In the genomic region with DNA sequence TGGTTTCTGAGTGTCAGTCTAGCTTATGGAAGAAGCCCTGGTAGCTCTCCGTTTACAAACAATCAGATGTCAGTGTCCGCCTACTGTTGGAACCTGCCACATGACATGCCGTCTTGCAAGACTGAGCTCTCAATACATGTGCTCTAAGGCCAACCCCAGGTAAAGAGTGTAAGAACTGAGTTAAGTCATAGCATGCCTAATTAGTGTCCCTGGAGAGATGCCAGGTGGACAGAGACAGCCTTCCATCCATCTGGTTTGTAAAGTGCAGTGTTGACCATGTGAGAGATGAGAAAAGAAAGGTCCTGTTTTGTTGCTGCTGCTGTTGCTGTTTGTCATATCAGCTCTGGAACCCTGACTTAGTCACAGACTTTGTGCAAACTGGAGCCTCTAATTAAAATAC, we compare ENCODE assay signal across 14 mouse cellular contexts.
"Had no signal": no experiment of that assay in that cellular context is flagged by ENCODE, and none has a peak within 500 bp of the region (broad histone marks: within the 10 kb centered on the region; RNA-seq: fewer than 3 reads in every experiment).

No protein-coding gene starts in this region.

- ATAC-seq: midbrain, embryonic 16.5 days had no signal

- H3K27ac ChIP-seq: limb, embryonic 13.5 days; liver, embryonic 14.5 days; midbrain, embryonic 12.5 days; neural tube, embryonic 13.5 days had no signal

- H3K9me3 ChIP-seq: limb, embryonic 13.5 days; midbrain, embryonic 12.5 days; neural tube, embryonic 13.5 days had no signal

- H3K4me2 ChIP-seq: limb, embryonic 13.5 days; midbrain, embryonic 12.5 days; neural tube, embryonic 13.5 days had no signal

- DNase-seq: kidney, postnatal 4 days; left cerebral cortex, postnatal 4 days; lung, adult 18-20 months; right cerebral cortex, adult 18-20 months; right cerebral cortex, postnatal 4 days; spleen, adult 18-20 months; thymus, adult 18-20 months; thymus, postnatal 14 days had no signal

- H3K9ac ChIP-seq: limb, embryonic 13.5 days; liver, embryonic 14.5 days; midbrain, embryonic 12.5 days; neural tube, embryonic 13.5 days had no signal

- H3K36me3 ChIP-seq: limb, embryonic 13.5 days; midbrain, embryonic 12.5 days; neural tube, embryonic 13.5 days had no signal

- H3K27me3 ChIP-seq: limb, embryonic 13.5 days; midbrain, embryonic 12.5 days; neural tube, embryonic 13.5 days had no signal

- H3K4me3 ChIP-seq: layer of hippocampus, adult 2 months; limb, embryonic 13.5 days; midbrain, embryonic 12.5 days; neural tube, embryonic 13.5 days had no signal

- H3K4me1 ChIP-seq: limb, embryonic 13.5 days; midbrain, embryonic 12.5 days had no signal
